Mouse (Mus musculus) liver, adult (tissue): Measurements from ENCODE around the gene Hdac2.

Source experiments
- GATA4 ChIP-seq: IDR thresholded peaks from 2 replicates; pipeline ENCODE4 v1.6.1; 2014; ENCODE audit warnings: mild to moderate bottlenecking, low read length; ENCODE audit not compliant: insufficient replicate concordance

Gene Hdac2

GRCm38 (mm10) chr10:37028651-37029050 lies 54.3 kb downstream of the Hdac2 start:
- no peak for TF ChIP-seq GATA4

- TF ChIP-seq GATA4 = no peak
Measured at GRCm38 (mm10) chr10:37035090-37035497, 60.8 kb downstream of the Hdac2 start.

- TF ChIP-seq GATA4 = no peak
Measured at GRCm38 (mm10) chr10:37047661-37048098, 73.3 kb downstream of the Hdac2 start.
